Mouse (Mus musculus) mouse trophoblast stem cell (cell line): ENCODE measurements around the gene Tenm4.

ENCODE experiments used
- in situ Hi-C, 2 experiments: fragments of 300-500 bp; cut with MseI, MboI; formaldehyde crosslinking; loops; 2 replicates in 1 of 2; 3 replicates in 1 of 2; pipeline ENCODE4 v1.15.1; 2025

Tenm4 gene

DNA sequence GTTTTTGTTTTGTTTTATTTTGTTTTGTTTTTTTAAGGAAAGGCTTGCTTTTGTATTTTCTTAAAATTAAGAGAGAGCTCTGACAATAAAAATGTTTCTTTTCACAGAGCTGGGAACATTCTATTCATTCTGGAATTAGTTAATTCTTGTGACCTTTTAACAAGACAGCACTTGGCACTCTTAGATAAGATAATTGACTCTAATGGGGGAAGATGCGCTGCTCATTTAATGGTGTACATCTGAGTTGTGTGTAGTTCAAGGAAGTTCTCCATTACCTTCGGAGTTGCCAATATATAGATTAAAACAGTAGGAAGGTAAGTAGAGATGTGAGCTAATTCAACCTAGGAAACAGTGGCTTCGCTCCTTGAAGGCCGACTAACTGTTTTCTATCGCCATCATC lies 554.6 kb downstream of the Tenm4 start:
- in situ Hi-C loops, result no loop called here

DNA sequence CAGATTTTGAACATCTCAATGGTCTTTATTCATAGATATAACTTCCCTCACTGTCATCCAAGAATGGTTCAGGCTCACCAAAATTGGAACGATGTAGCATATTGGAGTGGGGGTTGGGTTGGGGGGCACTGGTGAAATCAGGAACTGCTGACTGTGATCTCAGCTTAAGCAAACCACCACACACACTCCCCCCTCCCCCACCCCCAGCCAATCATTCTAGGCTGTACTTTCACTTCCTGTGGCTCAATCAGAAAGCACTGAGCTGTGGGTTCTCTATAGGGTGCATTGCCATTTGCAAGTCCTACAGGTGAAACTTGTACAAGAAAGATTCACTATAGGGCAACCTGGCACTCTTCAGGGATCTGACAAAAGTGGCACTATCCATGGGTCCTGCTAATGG lies 559.3 kb downstream of the Tenm4 start:
- in situ Hi-C loops, result no loop called here

DNA sequence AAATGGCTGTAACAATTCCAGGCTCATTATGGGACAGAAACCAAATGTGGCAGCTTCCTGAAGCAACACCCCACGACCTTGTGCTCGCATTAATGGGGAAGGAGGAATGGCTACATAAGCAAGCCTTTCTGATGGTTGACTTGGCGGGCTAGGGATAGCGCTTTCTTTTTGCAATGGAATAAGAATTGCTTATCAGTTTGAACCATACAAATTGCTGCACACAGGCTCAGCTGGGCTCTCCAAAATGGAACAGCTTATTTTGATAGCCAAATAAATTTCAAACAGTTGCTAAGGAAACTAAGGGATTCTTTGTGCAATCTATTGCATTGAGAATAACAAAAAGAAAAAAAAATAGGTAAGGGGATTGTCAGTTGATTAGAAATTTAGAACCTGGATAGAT lies 560.9 kb downstream of the Tenm4 start:
- in situ Hi-C loops, result no loop called here

DNA sequence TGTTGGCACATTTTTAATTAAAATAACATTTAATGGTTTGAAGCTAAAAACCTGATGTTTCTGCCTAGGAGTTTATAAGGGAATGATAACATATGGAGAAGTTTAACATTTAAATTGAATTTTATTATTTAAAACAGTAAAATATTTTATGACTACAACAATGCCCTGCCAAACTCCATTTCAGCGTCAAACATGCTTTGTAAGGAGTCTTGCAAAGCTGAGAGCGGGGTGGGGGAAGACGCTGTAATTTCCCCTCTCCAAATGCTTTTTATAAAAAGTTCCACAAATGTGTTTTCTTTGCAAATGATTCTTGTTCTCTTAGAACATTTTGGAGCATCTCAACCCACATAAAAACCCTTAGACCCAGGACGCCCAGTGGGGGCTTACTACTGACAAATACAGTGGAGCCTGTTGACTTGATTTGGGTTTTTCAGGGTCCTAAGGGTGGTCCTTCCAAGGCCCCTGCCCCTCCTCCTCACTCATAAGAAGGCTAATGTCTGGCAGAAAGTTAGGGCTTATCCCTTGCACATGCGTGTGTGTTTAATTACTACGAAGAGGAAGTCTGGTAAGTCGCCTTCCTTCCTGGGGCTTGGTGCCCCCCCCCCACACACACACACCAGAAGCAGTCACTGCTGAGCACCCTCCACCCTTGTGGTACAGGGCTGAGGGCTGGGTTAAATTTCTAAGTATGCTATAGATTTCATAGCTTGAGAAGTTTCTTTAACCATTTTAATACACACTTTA lies 563.4 kb downstream of the Tenm4 start:
- in situ Hi-C loops, result no loop called here

DNA sequence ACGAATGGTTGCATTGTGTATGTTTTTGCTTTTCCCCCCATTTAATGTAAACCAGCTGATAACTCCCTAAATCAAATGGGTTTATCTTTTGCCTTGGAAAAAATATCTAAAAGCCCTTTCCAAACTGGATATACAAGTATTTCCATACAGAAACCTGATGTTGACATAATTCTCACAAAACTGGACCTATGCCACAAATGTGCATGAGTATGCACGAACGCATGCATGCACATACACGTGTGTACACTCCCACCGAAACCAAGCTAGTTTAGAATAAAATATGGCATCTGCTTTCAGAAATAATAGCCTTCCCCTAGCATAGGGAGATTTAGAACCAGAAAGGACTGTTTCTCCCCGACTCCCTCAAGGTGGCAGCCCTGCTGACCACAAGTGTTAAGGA lies 569.6 kb downstream of the Tenm4 start:
- in situ Hi-C loops, result no loop called here

DNA sequence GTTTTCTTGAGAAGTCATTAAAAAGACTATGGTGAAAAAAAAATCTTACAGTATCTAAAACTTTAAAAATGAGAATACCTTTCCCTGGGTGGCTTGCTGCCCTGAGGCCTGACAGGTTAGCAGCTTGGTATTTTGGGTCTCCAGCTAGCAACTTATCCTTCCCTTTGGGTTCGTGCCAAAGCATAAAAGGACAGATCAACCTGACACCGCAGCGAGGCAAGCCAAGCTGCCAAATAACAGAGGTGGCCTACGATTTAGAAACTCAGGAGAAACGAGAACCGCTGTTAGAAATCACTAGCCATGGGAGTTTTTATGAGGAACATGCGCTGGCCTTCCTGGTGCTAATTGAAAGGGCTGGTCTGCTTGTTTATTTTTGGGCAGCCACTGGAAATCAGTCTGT lies 571.2 kb downstream of the Tenm4 start:
- in situ Hi-C loops, result no loop called here

DNA sequence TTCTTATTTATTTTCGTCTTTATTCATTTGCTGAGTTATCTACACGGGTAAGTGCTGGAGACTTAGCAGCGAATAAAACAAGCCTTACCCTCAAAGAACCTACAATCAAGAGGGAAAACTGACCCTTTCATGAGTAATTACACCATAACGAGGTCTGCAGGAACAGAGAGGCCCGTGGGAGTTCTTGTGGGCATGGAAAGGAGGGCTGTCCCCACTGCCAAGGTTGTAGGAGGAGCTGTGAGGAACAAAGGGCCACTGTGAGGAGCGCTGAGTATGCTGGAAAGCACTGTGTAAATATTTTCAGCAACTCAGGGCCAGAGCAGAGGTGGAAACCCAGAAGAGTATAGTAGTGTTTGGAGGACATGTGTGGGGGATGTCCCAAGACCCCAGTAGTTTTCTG lies 574.9 kb downstream of the Tenm4 start:
- in situ Hi-C loops, result no loop called here

DNA sequence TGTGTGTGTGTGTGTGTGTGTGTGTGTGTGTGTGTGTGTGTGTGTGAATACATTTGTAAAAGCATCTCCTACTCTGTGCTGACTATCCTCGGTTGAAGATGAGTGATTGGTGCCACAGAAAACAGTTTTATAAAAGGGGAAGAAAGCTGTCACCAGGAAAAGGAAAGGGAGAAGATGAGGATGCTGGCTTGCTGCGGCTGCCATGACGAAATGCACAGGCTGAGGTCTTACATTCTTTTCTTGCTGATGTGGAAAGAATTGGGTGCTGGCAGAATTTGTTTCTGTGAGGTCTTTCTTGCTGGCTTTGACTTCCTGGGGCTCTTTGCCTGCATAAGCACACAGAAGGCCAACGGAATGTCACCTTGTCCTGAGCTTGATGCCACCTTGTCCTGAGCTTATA lies 575.7 kb downstream of the Tenm4 start:
- in situ Hi-C loops, result no loop called here

DNA sequence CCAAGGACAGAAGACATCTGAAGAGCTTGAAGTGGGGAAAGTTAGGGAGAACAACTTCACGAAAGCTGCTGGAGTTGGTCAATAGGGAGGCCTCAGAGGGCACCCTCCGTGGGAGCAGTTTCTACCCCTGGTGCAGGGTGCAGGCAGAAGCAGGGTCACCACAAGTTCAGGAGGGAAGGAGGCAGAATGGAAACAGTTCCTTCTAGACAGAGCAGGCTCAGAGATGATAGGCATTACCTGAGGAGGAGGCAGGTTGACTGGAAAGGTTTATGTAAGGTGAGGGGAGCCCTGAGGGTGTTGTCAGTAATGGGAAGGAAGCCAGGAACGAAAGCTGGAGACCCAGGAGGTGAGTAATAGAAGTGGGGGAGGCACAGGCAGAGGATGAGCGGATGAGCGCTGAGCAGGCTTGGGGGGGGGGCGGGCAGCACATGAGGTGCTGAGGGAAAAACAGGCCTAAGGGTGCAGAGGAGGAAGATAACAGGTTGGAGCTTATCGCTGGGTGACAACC lies 577.5 kb downstream of the Tenm4 start:
- in situ Hi-C loops, result no loop called here

DNA sequence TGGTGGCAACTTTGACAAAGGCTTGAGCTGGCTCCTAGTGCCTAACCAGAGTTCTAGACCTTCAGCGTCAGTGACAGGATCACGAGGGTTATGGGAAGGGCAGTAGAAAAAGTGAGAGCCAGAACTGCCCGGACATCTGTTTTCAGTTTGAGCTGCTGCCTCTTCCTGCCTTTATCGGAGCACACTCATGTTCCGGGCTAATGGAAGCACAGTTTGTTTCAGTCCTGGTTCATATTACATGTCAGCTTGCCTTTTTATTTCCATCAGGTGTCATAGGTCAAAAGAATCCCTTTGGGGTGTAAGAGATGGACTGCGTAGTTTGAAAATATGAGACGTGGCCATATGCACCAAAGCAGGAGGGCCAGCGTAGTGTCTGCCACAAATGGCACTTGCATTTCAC lies 578.7 kb downstream of the Tenm4 start:
- in situ Hi-C loops, result no loop called here

DNA sequence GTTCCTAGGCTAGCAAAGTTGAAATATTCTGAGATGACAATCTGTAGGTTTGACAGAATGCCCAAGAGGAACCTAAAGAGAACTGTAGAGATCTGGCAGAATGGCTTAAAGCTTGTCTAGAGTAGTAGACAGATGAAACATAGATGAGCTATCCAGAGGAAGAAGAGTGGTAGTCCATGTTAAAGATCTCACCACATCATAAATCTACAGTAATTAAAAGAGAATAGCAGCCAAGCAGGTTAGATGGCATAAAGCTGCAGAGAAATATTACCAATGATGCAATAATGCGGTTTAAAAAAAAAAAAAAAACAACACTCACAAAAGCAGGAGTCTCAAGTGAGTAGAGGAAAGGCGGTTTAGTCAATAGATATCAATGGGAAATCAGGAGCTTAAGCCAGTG lies 580.2 kb downstream of the Tenm4 start:
- in situ Hi-C loops, result no loop called here

DNA sequence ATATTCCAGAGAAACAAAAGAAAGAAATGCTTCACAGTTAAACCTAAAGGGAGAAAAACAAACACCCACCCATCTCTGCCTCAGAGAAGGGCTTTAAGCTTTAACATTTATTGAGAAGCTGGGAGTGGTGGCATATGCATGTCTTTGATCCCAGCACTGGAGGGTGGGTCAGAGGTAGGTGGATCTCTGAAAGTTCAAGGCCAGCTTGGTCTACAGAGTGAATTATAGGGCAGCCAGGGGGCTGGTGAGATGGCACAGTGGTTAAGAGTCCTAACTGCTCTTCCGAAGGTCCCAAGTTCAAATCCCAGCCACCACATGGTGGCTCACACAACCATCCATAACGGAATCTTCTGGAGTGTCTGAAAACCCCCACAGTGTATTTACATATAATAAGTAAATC lies 581.7 kb downstream of the Tenm4 start:
- in situ Hi-C loops, result no loop called here

DNA sequence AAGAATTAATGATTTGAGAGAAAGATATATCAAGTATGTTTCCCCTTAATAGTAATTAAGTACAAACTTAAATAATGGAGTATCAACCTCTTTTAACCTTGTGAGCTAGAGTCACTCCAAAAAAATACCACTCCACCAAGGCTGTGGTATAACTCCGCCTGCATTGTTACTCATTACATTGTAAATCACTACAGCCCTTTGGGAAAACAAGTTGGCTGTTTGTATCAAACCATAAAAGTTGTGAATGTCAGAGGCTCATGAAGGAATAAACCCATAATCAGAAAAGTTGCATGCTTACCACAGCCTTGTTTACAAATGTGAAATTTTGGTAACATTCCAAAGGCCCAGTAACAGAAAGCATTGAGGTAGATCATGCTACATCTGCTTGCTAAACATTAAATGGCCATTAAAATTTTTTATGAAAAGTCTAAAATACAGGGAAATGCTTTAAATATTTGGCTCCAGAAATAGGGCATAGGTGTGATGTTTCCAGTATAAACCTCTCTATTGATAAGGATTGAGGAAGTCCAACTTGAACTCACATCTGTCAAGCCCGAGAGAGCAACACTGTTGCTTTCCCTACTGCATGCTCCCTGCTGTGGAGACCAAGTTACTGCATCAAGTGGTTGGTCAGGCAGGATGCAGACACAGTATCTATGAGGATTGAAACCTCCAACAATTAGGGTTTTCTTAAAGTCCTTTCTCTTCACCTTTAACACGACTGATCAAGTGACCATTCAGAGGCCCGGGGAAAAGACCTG lies 582.5 kb downstream of the Tenm4 start:
- in situ Hi-C loops, result no loop called here

DNA sequence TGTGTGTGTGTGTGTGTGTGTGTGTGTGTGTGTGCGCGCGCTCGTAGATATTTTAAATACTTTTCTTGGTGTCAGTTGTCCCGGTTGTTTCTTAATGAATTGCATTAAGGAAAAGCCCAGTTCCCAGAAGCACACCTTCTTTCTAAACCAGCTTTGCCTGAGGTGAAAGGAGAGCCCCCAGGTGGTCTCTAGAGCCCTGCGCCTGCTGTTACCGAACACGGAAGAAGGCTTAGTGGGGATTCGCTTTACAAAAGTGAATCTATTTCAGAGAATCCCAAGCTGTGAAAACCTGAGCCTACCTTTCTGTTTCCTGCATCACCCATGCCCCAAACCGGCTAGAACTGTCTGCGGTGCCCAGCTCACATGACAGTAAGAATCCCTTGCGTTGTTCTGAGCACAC lies 583.1 kb downstream of the Tenm4 start:
- in situ Hi-C loops, result no loop called here

DNA sequence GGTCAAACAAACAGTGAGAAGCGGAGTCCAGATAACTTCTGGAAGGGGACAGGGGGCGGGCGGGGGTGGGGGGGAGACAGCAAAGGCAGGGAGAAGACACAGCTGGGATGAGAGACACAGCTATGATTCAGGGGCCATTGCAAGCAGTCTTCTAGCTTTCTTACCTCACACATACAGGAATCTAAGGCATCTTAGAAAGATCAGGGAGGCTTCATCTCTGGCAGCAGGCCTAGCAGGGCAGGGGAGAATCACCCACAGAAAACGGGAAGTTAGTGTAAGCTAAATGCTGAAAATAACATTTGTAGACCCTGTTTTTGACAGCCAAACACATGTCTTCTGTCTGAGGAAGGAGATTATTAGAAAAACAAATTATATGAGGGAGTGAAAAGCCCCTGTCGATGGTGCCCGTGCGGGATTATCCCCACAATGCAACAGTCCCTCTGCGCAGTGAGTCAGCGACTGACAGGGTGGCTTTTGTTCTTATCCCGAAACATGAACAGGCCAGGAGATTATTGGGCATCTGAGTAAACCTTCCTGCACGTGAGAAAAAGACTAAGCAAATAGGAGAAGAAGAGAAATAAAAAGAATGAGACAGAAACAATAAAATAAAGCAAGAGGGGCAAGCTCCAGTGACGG lies 584.5 kb downstream of the Tenm4 start:
- in situ Hi-C loops, result no loop called here

DNA sequence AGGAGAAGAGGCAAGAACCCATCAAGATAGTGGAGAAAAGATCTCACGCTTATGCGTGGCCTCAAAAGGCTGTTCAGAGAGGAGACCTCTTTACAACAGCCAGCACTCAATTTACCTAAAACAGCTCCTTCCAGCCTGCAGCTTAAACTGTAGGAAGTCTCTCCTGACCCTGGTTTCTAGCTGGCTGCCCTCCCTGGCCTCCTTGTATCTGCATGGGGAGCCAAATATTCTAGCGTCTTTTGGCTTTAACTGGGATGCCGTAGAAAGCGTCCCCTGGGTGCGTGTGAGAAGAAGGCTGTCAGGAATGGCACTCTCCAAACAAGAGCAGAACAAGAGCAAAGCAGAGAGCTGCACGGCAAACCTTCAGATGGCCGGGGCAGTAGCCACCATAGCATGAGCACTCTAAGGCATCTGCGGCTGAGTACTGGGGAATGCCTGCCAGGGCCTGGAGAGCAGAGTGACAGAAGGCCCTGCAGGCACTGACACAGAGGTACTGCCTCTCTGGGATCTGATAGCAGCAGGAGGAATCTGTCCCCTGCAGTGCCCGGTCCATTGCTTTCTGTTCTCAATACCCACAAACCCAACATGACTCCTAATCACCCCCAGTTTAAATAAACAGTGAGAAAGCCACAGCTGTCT lies 585.2 kb downstream of the Tenm4 start:
- in situ Hi-C loops, result no loop called here

DNA sequence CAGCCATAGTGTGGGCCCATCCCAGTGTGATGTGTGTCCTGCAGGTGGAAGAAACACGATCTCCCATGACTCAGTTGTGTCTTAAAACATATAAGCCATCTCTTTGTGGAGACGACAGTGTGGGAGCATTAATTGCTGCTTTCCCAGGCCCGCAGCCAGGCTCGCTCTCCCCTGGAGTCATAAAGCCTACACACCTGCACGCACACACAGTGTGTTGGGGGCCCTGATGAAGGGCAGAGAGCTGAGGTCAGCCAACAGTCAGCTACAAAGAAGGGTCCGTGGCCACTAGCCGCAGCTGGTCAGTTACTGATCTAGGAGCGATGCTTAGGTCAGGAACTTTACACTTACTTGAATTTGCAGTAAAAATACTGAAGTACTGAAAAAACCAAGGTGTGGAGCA lies 586.0 kb downstream of the Tenm4 start:
- in situ Hi-C loops, result no loop called here

DNA sequence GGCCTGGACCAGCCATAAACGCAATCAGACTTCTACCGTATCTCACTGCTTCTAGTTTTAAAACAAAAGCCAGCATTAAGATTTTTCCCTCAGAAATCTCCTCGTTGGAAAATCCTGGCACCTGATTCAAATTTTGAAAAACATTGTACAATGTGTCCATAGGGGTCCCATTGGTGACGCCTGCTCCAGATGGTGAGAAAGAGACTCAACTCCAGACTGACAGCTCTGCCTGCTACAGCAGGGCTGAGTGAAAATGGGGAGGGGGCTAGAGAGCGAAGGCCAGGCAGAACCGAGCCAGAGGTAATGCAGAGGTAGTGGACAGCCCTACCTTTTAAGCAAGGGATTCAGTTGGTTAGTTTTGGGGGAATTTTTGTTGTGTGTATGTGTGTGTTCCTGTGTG lies 589.2 kb downstream of the Tenm4 start:
- in situ Hi-C loops, result no loop called here

DNA sequence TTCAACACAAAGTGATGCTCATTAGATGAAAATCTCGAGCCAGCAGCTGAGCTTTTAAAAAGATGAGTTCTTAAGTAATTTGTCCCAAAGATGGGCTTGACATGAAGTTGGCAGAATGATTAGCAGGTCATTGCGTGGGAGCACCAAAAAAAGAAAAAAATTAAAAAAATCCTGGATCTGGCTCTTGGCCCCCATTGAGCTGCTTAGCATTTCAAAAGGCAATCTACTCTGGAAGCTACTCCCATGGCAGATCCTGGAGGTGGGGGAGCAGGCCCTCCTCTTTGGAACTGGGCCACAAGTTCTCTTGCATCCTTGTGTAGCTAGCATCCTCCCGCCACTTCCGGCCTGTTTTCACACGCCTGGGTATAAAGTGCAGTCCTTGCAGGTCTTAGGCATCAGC lies 590.1 kb downstream of the Tenm4 start:
- in situ Hi-C loops, result no loop called here

DNA sequence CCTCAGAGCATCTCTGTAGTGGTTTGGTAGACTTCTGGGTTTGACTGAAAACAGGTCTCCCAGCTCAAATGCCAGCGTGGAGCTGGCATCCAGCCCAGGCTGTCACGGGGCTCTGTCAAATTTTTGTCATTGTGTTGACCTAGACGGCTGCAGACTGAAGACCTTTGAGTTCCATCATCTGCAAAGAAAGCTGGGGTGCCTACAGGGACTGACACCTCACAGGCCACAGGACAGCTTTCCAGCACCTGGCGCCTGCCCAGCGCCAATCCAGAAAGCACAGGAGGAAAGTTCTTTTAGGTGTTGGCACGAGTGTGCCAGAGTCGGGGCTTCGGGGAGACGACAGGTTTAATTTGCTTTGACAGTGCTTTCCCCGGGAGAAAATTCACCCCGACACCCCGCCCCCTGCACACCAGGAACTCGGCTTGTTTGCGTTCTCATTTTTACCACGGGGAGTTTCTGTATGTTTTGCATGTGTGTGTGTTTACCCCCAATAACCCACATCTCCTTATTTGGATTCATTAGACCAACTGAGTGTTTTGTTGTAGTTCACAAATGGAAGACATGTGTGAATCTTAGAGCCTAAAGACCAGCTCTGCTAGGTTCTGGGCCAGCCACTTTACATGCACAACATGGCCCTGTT lies 594.4 kb downstream of the Tenm4 start:
- in situ Hi-C loops, result loop anchor here in 1 of 2 experiments (5.0 kb wide), 1 partner anchor 147 kb away; no protein-coding TSS in a partner anchor

DNA sequence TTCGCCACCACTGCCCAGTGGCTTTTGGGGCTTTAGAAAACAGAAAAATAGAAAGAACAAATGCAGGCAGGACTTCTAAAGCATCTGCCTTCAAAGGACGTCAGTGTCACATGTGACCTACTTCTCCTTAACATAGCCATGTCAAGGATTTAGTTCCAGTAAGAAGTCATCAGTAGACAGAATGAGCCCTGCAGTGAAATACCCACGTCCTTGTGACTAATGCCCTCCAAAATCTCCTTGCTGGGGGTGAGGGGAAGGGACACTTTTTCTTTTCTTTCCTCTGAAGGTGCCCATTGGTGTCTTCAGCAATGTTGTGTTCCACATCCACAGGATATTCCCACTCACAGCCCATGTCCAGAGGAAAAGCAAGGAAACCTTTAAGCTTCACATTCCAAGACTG lies 596.0 kb downstream of the Tenm4 start:
- in situ Hi-C loops, result loop anchor here in 1 of 2 experiments (5.0 kb wide), 1 partner anchor 145 kb away; no protein-coding TSS in a partner anchor
